Mouse (Mus musculus): ENCODE measurements around the gene Zfp512b. TPM values are rescaled to one million over a fixed set of nuclear protein-coding genes. Genes with fewer than 3 reads are reported as not detected.

Zfp512b gene
- polyA plus RNA-seq, 1 experiment from 2014 or later = 30.5 TPM

DNA sequence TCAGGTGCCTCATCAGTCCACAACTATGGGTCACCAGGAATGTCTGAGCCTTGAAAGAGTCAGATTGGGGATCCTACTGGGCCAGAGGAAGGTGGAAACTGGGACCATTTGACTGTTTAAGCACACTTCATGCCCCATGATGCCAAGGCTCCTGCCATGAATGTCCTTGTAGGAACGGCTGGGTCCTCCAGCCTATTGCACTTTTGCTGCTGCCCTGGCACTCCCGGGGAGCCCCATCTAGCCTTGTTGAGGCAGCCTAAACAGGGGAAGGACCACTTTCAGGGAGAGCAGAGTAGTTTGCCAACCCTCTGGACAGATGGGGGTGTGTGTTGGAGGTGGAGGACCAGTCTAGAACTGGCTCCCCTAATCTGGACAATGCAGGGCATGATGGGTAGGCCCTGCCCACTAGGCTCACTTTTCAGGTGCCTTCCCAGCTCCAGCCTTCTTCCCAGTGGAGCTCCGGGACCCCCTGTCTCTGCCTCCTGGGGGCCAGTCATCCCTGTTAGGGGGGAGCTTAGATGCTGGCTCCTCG is 8.1 kb downstream of the Zfp512b start, which contains the start of gene Uckl1:
Gene Uckl1 (minus strand): TSS at position 482 of the 532 bp plus-strand sequence.
- 88% methylated on average over 4 of the region's 4 CpGs for WGBS
- no peaks in the 10 kb centered on the region for H3K9me3 ChIP-seq (replicated peaks; ENCODE audit: control insufficient read depth, low read length)
- no peak within 1 kb of the TSS for H3K27ac ChIP-seq (ENCODE audit: low read depth, low read length)
- H3K27me3 ChIP-seq (replicated peaks; ENCODE audit: control insufficient read depth, insufficient read depth, low read length) = no peaks in the 10 kb centered on the region
- peaks cover 6% of the 10 kb centered on the region for H3K4me1 ChIP-seq (ENCODE audit: control insufficient read depth, insufficient read depth, low read length)
- DNase-seq (ENCODE audit: low spot score) = no peak
- peaks cover 63% of the 10 kb centered on the region for H3K36me3 ChIP-seq (ENCODE audit: control insufficient read depth, insufficient read depth, low read length)
- ATAC-seq = no peak
- no peak within 1 kb of the TSS for H3K9ac ChIP-seq (ENCODE audit: low read length)
- no peak within 1 kb of the TSS for H3K4me3 ChIP-seq (ENCODE audit: low read depth, low read length)
- H3K4me2 ChIP-seq (ENCODE audit: low read length) = no peak within 1 kb of the TSS

DNA sequence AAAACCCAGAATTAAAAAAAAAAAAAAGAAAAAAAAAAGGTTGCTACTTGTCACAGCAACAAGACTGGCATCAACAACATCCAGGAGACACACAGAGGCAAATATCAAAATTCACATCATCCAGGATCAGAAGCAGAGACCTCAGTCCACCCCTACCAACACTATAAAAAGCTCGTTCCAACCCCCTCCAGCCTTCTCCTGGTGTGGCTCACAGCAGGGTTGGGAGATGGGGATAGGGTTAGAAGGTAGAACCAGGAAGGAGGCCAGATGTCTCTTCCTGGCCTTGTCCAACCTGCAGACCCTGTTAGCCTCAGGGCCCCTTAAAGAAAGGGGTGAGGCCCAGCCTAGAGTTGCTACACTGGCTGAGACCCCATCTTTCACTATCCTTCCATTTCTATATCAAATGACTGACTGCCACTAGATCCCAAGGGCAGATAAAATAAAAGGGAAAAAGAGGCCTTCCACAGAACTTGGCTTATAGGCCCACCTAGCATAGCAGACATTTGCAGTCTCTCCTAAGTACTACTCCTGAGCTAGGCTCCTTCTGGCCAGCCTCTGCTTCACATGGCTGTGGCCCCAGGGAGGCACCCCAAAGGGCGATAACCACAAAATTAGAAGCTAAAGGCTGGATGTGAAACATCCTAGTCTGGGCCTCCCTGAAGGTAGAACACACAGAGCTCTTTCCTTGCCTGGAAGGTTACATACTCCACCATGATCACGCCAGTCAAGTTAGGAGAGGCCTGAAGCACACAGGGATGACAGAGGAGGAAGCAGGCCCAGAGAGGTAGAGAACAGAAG is 8.9 kb downstream of the Zfp512b start:
- Histone ChIP-seq H3K4me2 (ENCODE audit: low read length) (no peak overlapping the region), H3K9me3 (replicated peaks; ENCODE audit: control insufficient read depth, low read length) (no peaks in the 10 kb centered on the region), H3K27me3 (replicated peaks; ENCODE audit: control insufficient read depth, insufficient read depth, low read length) (no peaks in the 10 kb centered on the region), H3K9ac (ENCODE audit: low read length) (no peak overlapping the region), H3K4me3 (ENCODE audit: low read depth, low read length) (no peak overlapping the region), H3K27ac (ENCODE audit: low read depth, low read length) (no peak overlapping the region), H3K36me3 (ENCODE audit: control insufficient read depth, insufficient read depth, low read length) (peaks cover 55% of the 10 kb centered on the region), H3K4me1 (ENCODE audit: control insufficient read depth, insufficient read depth, low read length) (peaks cover 6% of the 10 kb centered on the region)
- no peak for DNase-seq (ENCODE audit: low spot score)
- no peak for ATAC-seq
- WGBS = 90% methylated on average over 3 of the region's 3 CpGs

DNA sequence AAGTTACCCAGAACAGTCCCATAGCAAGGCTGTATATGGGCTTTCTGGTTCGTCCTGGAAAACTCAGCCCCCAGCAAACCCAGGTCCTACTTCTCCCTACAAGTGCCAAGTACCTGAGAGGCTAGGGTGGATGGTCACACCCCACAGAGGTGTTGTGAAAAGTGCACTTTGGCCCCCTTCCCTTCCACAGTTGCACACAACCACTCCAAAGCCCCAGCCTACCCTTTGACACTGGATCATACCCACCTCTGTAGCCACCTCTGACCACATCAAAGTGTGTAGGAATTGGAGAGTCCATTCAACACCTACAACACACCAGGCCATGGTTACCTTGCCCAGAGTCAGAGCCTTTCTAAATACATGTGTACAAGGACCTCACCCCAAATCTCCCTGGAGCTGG is 9.7 kb downstream of the Zfp512b start:
- no peak overlapping the region for H3K9ac ChIP-seq (ENCODE audit: low read length)

GRCm38 (mm10) chr2:181582358-181582757 is 10.2 kb downstream of the Zfp512b start:
- ATAC-seq (no peak), DNase-seq (ENCODE audit: low spot score) (no peak)
- Histone ChIP-seq H3K27ac (ENCODE audit: low read depth, low read length) (no peak overlapping the region), H3K27me3 (replicated peaks; ENCODE audit: control insufficient read depth, insufficient read depth, low read length) (no peaks in the 10 kb centered on the region), H3K9me3 (replicated peaks; ENCODE audit: control insufficient read depth, low read length) (no peaks in the 10 kb centered on the region), H3K9ac (ENCODE audit: low read length) (no peak overlapping the region), H3K36me3 (ENCODE audit: control insufficient read depth, insufficient read depth, low read length) (peaks cover 42% of the 10 kb centered on the region), H3K4me1 (ENCODE audit: control insufficient read depth, insufficient read depth, low read length) (peaks cover 6% of the 10 kb centered on the region), H3K4me3 (ENCODE audit: low read depth, low read length) (peak overlapping the region; percentile 60; the same call in 1 of the 2 replicates), H3K4me2 (ENCODE audit: low read length) (peak overlapping the region; percentile 97)
- 87% methylated on average over 2 of the region's 2 CpGs for WGBS

More for the DNA sequence above, 9.7 kb downstream of the Zfp512b start:
- Histone ChIP-seq H3K27ac (ENCODE audit: low read depth, low read length) (no peak overlapping the region), H3K9me3 (replicated peaks; ENCODE audit: control insufficient read depth, low read length) (no peaks in the 10 kb centered on the region), H3K27me3 (replicated peaks; ENCODE audit: control insufficient read depth, insufficient read depth, low read length) (no peaks in the 10 kb centered on the region), H3K4me2 (ENCODE audit: low read length) (no peak overlapping the region), H3K4me3 (ENCODE audit: low read depth, low read length) (no peak overlapping the region), H3K36me3 (ENCODE audit: control insufficient read depth, insufficient read depth, low read length) (peaks cover 48% of the 10 kb centered on the region), H3K4me1 (ENCODE audit: control insufficient read depth, insufficient read depth, low read length) (peaks cover 6% of the 10 kb centered on the region)
- no peak for DNase-seq (ENCODE audit: low spot score)
- 86% methylated on average over 1 of the region's 1 CpGs for WGBS
- no peak for ATAC-seq

- under 1% methylated on average over 49 of the region's 49 CpGs for WGBS
- ATAC-seq = peak; percentile 85
These were observed 11.0 kb downstream of the Zfp512b start for GRCm38 (mm10) chr2:181581402-181582120.

DNA sequence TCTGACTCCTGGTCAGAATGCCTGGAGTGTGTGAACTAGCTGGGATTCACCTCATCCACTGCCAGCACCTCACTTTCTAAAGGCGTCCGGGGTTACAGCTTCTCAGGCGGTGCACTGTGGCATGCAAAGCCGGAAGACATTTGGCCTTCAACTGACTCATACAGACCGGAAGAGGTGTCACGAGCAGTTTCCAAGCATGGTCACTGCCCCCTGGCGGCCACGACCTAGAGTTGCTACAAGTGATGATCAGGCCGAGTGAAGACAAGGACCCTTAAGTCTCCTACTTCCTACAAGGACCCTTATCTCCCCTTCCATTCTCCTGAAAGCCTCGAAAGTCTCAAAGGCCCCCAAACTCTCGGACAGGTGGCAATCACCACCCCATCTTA is 11.6 kb downstream of the Zfp512b start:
- peak overlapping the region; percentile 97 for H3K4me2 ChIP-seq (ENCODE audit: low read length)
- under 1% methylated on average over 11 of the region's 11 CpGs for WGBS
- no peaks in the 10 kb centered on the region for H3K27me3 ChIP-seq (replicated peaks; ENCODE audit: control insufficient read depth, insufficient read depth, low read length)
- H3K4me1 ChIP-seq (ENCODE audit: control insufficient read depth, insufficient read depth, low read length) = peaks cover 6% of the 10 kb centered on the region
- H3K9me3 ChIP-seq (replicated peaks; ENCODE audit: control insufficient read depth, low read length) = no peaks in the 10 kb centered on the region
- peak overlapping the region; percentile 60 for H3K4me3 ChIP-seq (ENCODE audit: low read depth, low read length)
- ATAC-seq (peak; percentile 80), DNase-seq (ENCODE audit: low spot score) (peak; percentile 92)
- peaks cover 30% of the 10 kb centered on the region for H3K36me3 ChIP-seq (ENCODE audit: control insufficient read depth, insufficient read depth, low read length)
- peak overlapping the region; percentile 73 for H3K9ac ChIP-seq (ENCODE audit: low read length)
- peak overlapping the region; percentile 81 for H3K27ac ChIP-seq (ENCODE audit: low read depth, low read length)

More at GRCm38 (mm10) chr2:181581402-181582120, 11.0 kb downstream of the Zfp512b start:
- Histone ChIP-seq H3K4me1 (ENCODE audit: control insufficient read depth, insufficient read depth, low read length) (peaks cover 6% of the 10 kb centered on the region), H3K4me2 (ENCODE audit: low read length) (peak overlapping the region; percentile 97), H3K27me3 (replicated peaks; ENCODE audit: control insufficient read depth, insufficient read depth, low read length) (no peaks in the 10 kb centered on the region), H3K9ac (ENCODE audit: low read length) (peak overlapping the region; percentile 73), H3K27ac (ENCODE audit: low read depth, low read length) (peak overlapping the region; percentile 81), H3K36me3 (ENCODE audit: control insufficient read depth, insufficient read depth, low read length) (peaks cover 34% of the 10 kb centered on the region), H3K4me3 (ENCODE audit: low read depth, low read length) (peak overlapping the region; percentile 60), H3K9me3 (replicated peaks; ENCODE audit: control insufficient read depth, low read length) (no peaks in the 10 kb centered on the region)
- peak; percentile 84 for DNase-seq (ENCODE audit: low spot score)

DNA sequence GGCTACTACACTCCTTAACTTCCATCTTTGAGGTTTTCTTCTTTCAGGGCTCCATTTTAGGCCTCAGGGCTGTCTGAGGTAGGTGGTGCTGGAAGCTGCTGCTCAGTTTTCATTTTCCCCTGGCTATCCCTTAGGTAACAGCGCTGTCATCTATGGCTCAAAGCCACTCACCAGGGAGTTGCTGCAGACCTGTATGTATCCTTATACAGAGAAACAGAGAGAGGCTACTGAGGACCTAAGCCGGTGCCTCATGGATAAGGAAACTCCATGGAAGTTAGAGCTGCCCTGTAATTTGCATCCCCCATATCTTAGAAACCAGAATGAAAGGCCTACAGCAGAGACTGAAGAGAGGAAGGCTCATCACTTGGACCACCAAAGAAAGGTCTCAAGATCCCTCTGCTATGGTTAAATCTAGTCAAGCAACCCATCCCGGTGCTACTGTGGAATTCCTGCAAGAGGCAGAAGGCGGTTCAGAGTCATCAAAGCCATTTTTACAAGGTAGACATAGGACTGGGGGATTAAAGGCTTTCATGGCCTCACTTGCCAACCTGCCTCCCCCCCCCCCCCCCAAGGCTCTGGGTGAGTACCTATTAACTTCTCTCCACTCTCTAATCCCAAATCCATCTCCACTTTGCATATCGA is 12.4 kb downstream of the Zfp512b start:
- Histone ChIP-seq H3K27ac (ENCODE audit: low read depth, low read length) (peak overlapping the region; percentile 81; the same call in 1 of the 2 replicates), H3K4me2 (ENCODE audit: low read length) (peak overlapping the region; percentile 97), H3K4me3 (ENCODE audit: low read depth, low read length) (peak overlapping the region; percentile 60), H3K36me3 (ENCODE audit: control insufficient read depth, insufficient read depth, low read length) (peaks cover 23% of the 10 kb centered on the region), H3K9ac (ENCODE audit: low read length) (peak overlapping the region; percentile 73), H3K9me3 (replicated peaks; ENCODE audit: control insufficient read depth, low read length) (no peaks in the 10 kb centered on the region), H3K27me3 (replicated peaks; ENCODE audit: control insufficient read depth, insufficient read depth, low read length) (no peaks in the 10 kb centered on the region), H3K4me1 (ENCODE audit: control insufficient read depth, insufficient read depth, low read length) (peaks cover 6% of the 10 kb centered on the region)
- WGBS = 79% methylated on average over 5 of the region's 5 CpGs
- ATAC-seq (no peak), DNase-seq (ENCODE audit: low spot score) (no peak)

GRCm38 (mm10) chr2:181579681-181580080 is 12.9 kb downstream of the Zfp512b start:
- Histone ChIP-seq H3K9ac (ENCODE audit: low read length) (no peak overlapping the region), H3K27ac (ENCODE audit: low read depth, low read length) (no peak overlapping the region), H3K4me1 (ENCODE audit: control insufficient read depth, insufficient read depth, low read length) (peaks cover 6% of the 10 kb centered on the region), H3K9me3 (replicated peaks; ENCODE audit: control insufficient read depth, low read length) (no peaks in the 10 kb centered on the region), H3K4me2 (ENCODE audit: low read length) (no peak overlapping the region), H3K36me3 (ENCODE audit: control insufficient read depth, insufficient read depth, low read length) (peaks cover 17% of the 10 kb centered on the region), H3K27me3 (replicated peaks; ENCODE audit: control insufficient read depth, insufficient read depth, low read length) (no peaks in the 10 kb centered on the region), H3K4me3 (ENCODE audit: low read depth, low read length) (no peak overlapping the region)
- DNase-seq (ENCODE audit: low spot score) = no peak
- ATAC-seq = no peak
- 84% methylated on average over 1 of the region's 1 CpGs for WGBS
